Mouse (Mus musculus) bone marrow, adult 2 months (tissue): ENCODE data around the gene Hdac10.

Experiments used
- CTCF ChIP-seq: fragments of 200-500 bp; IDR thresholded peaks from 2 replicates; pipeline ENCODE4 v1.5.1; 2011; ENCODE audit warnings: low read length, control low read depth; ENCODE audit not compliant: control insufficient read depth, insufficient read depth
- POLR2A ChIP-seq: fragments of 200-500 bp; IDR thresholded peaks from 2 replicates; pipeline ENCODE4 v1.6.1; 2011; ENCODE audit warnings: low read depth, mild to moderate bottlenecking, control low read depth, low read length, borderline replicate concordance; ENCODE audit not compliant: control insufficient read depth

DNA sequence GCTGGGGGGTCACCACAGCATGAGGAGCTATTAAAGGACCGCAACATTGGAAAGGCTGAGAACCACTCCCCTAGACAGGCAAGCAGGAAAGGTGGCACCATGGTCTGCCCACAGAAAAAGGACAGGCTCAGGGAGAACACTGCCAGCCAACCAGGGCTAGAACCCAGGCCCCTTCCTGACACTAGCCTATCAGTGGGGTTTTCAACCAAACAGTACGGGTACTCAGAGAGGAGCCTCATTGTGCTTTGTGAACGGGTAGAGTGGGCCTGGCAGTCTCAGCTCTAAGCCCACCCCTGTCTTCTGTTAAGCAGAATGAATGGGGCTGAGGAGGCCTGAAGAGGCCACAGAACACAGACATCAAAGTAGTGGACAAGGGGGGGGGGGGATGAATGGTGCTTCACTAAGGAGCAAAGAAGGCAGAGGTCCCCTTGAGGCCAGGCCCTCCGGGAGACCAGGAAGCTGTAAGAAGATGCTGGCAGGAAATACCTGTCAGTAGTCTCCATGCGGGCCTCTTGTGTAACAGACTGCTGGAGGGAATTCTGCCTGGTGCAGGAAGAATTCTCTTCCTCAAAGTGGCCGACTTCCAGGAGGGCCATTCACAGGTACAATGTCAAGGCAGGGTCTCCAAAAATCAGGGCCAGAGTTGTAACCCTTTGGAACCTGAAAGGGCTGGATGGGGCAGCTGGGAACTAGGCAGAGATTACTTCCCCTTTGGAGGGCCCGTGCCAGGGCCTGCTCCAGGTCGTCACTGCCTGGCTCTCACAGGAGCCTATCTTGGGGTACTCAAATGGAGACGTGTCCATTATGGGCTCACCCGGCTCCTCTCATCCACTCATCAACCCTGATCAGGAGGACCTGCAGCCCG lies 53.7 kb downstream of the Hdac10 start, which contains the start of gene Trabd:
- no peak for TF ChIP-seq POLR2A
- no peak for TF ChIP-seq CTCF
